Mouse (Mus musculus) intestine, embryonic 16.5 days (tissue): ENCODE data around the gene Gm49601. TPM values are rescaled to one million over a fixed set of nuclear protein-coding genes. Genes with fewer than 3 reads are reported as not detected.

Source experiments
- ATAC-seq: fragments of 200-750 bp; cut with Nextera tagmentation; 2 replicates; pipeline ENCODE4 v1.8.0; 2017; ENCODE audit warnings: moderate TSS enrichment, moderate library complexity
- H3K27ac ChIP-seq: fragments of 300-500 bp; sonication (generic); 2 replicates; pipeline ENCODE4 v1.5.1; 2014; ENCODE audit warnings: mild to moderate bottlenecking, low read length
- H3K27me3 ChIP-seq: fragments of 300-500 bp; sonication (generic); replicated peaks from 2 replicates; pipeline ENCODE4 v1.6.1; 2014; ENCODE audit warnings: low read length, control low read depth, mixed read lengths; ENCODE audit not compliant: control insufficient read depth, insufficient read depth
- H3K36me3 ChIP-seq: fragments of 300-500 bp; sonication (generic); 2 replicates; pipeline ENCODE4 v1.6.1; 2014; ENCODE audit warnings: low read length, control low read depth; ENCODE audit not compliant: control insufficient read depth, insufficient read depth
- H3K4me1 ChIP-seq: fragments of 300-500 bp; sonication (generic); 2 replicates; pipeline ENCODE4 v1.6.1; 2014; ENCODE audit warnings: low read length, control low read depth, mixed read lengths; ENCODE audit not compliant: control insufficient read depth, insufficient read depth
- H3K4me2 ChIP-seq: fragments of 300-500 bp; sonication (generic); 2 replicates; pipeline ENCODE4 v1.6.1; 2014; ENCODE audit warnings: low read depth, low read length, control low read depth
- H3K4me3 ChIP-seq: fragments of 300-500 bp; sonication (generic); 2 replicates; pipeline ENCODE4 v1.5.1; 2014; ENCODE audit warnings: mild to moderate bottlenecking, low read length
- H3K9ac ChIP-seq: fragments of 300-500 bp; sonication (generic); 2 replicates; pipeline ENCODE4 v1.6.1; 2014; ENCODE audit warnings: low read depth, low read length
- H3K9me3 ChIP-seq: fragments of 300-500 bp; sonication (generic); 2 replicates; pipeline ENCODE4 v1.6.1; 2016; ENCODE audit warnings: low read length, control low read depth; ENCODE audit not compliant: control insufficient read depth
- WGBS: fragments of 180-500 bp; shearing (Covaris S2); extraction: QIAGEN DNeasy Blood & Tissue Kit; methylation state at CpG from one replicate; pipeline ENCODE4 v1.1.7; 2014; 5-methylcytosine and 5-hydroxymethylcytosine counted together
- polyA plus RNA-seq: library from polyadenylated mRNA; unstranded; fragments of >200 nt; fragmentation: Nextera tagmentation; extraction: Ambion mirVana; gene quantifications from 2 replicates; pipeline ENCODE4 v1.2.1, GENCODE M21; 2015

Gene Gm49601
- polyA plus RNA-seq, 1 experiment from 2014 or later, result 4.1 TPM

DNA sequence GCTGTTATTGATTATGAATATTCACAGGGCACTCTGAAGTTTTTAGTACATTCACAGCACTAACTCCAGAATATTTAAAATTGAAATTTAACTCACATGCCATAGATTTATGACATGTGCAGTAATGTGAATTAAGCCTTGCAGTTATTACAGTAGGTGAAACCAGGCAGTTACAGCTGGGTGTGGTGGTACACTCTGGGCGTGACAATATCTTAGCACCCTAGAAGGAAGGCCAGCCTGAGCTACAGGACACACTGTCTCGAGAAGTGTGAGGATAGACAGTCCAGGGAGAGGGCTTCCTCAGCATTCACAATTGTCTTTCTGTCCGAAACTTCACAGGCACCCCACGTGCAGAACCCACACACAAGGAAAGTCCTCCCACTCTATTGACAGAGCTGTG, 18.3 kb upstream of the Gm49601 start:
- WGBS, result 67% methylated on average over 4 of the region's 4 CpGs

DNA sequence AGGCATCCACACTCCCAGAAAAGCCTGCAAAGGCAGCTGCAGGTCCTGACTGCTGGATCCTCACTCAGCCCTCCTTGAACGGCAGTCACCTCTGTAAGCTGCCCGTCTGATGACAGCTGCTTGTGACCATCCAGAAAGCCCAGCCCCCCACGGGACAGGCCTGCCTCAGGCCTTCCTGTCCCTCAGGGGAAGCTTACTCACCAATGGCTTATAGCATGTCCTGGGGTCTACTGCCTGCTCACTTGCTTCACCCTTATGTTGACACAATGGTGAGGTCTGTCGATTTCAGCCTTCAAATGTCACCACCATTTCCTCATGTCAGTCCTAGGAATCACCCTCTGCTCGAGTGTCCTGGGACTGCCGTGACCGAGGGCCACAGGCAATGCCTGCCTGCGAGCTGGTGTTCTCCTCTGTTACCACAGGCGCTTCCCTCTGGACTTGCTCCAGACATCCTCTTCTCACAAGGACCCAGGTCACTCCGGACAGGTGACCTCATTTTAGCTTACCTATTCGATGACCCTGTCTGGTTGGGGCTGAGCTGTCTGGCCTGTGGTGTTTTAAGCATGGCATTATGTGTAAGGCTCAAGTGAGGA, 17.3 kb upstream of the Gm49601 start:
- no peaks in the 10 kb centered on the region for H3K27me3 ChIP-seq
- H3K27ac ChIP-seq, result no peak overlapping the region
- 76% methylated on average over 11 of the region's 11 CpGs for WGBS
- no peaks in the 10 kb centered on the region for H3K36me3 ChIP-seq
- H3K4me3 ChIP-seq, result no peak overlapping the region
- no peak for ATAC-seq
- H3K9me3 ChIP-seq, result no peaks in the 10 kb centered on the region
- H3K9ac ChIP-seq, result no peak overlapping the region
- no peak overlapping the region for H3K4me2 ChIP-seq
- H3K4me1 ChIP-seq, result 0 out of 2 replicates have a peak, but pooled peaks cover 11% of the 10 kb centered on the region

More for the DNA sequence above, 18.3 kb upstream of the Gm49601 start:
- Histone ChIP-seq H3K4me1 (0 out of 2 replicates have a peak, but pooled peaks cover 11% of the 10 kb centered on the region), H3K9me3 (no peaks in the 10 kb centered on the region), H3K27ac (peak overlapping the region; percentile 40; the same call in 1 of the 2 replicates), H3K4me3 (no peak overlapping the region), H3K36me3 (no peaks in the 10 kb centered on the region), H3K9ac (peak overlapping the region; percentile 7; the same call in 1 of the 2 replicates), H3K4me2 (no peak overlapping the region), H3K27me3 (no peaks in the 10 kb centered on the region)
- ATAC-seq, result peak; percentile 67

DNA sequence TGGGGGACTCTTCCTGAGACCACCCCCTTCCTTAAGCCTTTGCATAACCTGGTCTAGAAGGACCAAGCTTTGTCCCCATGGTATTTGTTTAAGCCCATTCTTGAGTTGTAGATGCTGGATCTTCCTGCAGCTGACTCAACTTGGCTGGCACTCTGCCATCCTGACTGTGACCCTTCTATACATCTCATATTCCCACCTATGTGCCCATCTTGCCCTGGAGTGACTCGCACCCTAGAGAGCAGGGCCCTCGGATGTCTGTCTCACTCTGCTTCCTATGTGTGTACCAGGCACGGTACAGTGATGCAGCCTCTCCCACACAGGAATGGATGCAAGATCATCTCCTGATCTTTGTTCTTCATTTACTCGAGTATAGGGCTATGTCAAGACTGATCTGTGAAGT, 16.7 kb upstream of the Gm49601 start:
- Histone ChIP-seq H3K4me3 (no peak overlapping the region), H3K27ac (no peak overlapping the region), H3K4me2 (no peak overlapping the region), H3K9me3 (no peaks in the 10 kb centered on the region), H3K27me3 (no peaks in the 10 kb centered on the region), H3K9ac (no peak overlapping the region), H3K4me1 (0 out of 2 replicates have a peak, but pooled peaks cover 11% of the 10 kb centered on the region), H3K36me3 (no peaks in the 10 kb centered on the region)
- 82% methylated on average over 4 of the region's 4 CpGs for WGBS
- ATAC-seq, result no peak

DNA sequence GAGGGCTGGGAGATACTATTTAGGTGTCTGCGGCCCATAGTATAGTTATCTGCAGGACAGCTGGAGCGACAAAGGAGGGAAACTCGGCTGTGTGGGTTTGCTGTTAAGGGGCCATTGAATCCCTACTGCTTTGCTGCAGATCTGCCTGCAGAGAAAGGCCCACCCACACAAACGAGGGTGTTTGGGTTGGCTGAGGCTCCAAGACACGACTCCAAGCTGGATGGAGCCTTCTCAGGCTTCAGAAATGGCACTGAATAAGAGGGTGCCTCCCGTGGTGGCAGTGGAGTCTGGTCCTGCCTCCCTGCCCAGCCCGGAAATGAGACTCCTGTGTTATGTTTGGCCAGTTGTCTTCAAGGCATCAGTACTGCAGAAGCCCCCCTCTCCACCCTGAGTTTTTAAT, 16.1 kb upstream of the Gm49601 start:
- no peak overlapping the region for H3K4me3 ChIP-seq
- 53% methylated on average over 7 of the region's 7 CpGs for WGBS
- 0 out of 2 replicates have a peak, but pooled peaks cover 13% of the 10 kb centered on the region for H3K4me1 ChIP-seq

DNA sequence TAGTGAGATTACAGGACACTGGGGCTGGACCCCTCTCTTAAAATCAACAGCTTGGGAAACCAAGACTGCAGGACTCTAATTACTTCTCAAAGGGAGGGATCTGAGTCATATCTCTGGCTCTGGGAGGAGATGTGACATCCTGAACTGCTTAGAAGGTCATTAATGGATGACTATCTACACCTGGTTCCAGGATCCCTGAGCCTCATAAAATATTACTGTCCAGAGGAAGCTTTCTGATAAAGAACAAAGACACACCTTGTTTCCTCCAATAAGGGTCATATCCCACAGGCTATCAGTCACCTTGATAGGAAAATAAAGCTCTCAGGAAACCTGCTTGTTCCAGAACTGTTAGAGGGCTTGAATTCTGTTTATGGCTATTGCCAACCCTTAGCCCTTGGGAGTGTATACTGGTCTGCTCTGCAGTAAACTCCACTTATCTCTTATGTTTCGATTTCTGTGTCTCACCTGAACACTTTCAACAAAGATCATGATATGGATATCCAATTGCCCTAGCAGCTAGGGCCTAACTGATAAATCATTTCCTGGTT, 13.2 kb upstream of the Gm49601 start:
- H3K27ac ChIP-seq, result 0 out of 2 replicates have a peak overlapping the region, but pooled peaks have one; percentile 39
- H3K9ac ChIP-seq, result no peak overlapping the region
- no peaks in the 10 kb centered on the region for H3K9me3 ChIP-seq
- WGBS, result 58% methylated on average over 1 of the region's 1 CpGs
- H3K27me3 ChIP-seq, result no peaks in the 10 kb centered on the region
- 0 out of 2 replicates have a peak, but pooled peaks cover 2% of the 10 kb centered on the region for H3K4me1 ChIP-seq
- no peaks in the 10 kb centered on the region for H3K36me3 ChIP-seq
- ATAC-seq, result peak; percentile 94
- no peak overlapping the region for H3K4me2 ChIP-seq
- no peak overlapping the region for H3K4me3 ChIP-seq

More for the DNA sequence above, 16.1 kb upstream of the Gm49601 start:
- Histone ChIP-seq H3K9me3 (no peaks in the 10 kb centered on the region), H3K4me2 (no peak overlapping the region), H3K27ac (no peak overlapping the region), H3K27me3 (no peaks in the 10 kb centered on the region), H3K36me3 (no peaks in the 10 kb centered on the region), H3K9ac (no peak overlapping the region)
- no peak for ATAC-seq

DNA sequence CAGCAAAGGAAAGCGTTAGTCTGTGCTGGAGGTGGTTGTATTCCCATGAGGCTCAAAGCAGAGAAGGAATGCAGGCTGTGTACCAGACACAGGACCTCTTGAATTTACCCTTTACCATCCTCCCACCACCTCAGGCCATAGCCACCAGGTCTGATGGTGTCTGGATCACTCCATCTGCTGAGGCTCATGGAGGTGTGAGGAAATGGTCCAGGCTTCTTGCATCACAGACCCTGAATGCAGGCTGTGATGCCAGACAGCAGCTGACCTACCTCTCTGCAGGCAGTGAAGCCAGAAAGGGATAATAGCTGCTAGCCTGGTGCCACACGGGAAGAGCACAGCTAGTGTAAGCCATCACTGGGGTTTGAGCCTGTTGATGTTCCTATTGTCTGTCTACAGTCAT, 12.2 kb upstream of the Gm49601 start:
- no peak for ATAC-seq
- H3K4me2 ChIP-seq, result no peak overlapping the region
- no peak overlapping the region for H3K27ac ChIP-seq
- H3K27me3 ChIP-seq, result no peaks in the 10 kb centered on the region
- H3K36me3 ChIP-seq, result no peaks in the 10 kb centered on the region
- H3K9ac ChIP-seq, result no peak overlapping the region
- H3K4me3 ChIP-seq, result no peak overlapping the region
- H3K9me3 ChIP-seq, result no peaks in the 10 kb centered on the region
- 54% methylated on average over 2 of the region's 2 CpGs for WGBS
- H3K4me1 ChIP-seq, result peaks cover 3% of the 10 kb centered on the region; the same call in 1 of the 2 replicates

DNA sequence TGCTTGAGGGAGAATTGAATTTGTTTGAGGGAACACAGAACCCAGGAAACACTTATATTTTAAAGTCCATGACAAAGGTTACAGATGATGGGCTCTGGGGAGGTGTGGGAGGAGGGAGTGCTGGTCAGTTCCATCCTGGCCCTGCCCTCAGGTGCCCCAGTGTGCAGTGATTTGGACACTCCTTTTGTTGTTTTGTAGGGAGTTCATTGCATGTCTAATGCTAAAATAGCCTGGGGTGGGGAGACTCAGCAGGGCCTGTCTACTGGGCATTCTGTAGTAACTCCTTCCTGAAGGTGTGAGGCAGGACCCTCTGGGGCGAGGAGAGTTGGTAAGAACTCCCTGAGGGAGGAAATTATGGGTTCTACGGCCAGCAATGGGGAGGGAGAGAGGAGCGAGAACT, 10.6 kb upstream of the Gm49601 start:
- no peak overlapping the region for H3K4me3 ChIP-seq
- H3K4me1 ChIP-seq, result peaks cover 14% of the 10 kb centered on the region
- no peaks in the 10 kb centered on the region for H3K27me3 ChIP-seq
- no peak overlapping the region for H3K27ac ChIP-seq
- H3K36me3 ChIP-seq, result no peaks in the 10 kb centered on the region
- no peak overlapping the region for H3K9ac ChIP-seq
- ATAC-seq, result no peak
- no peak overlapping the region for H3K4me2 ChIP-seq
- 65% methylated on average over 3 of the region's 3 CpGs for WGBS
- H3K9me3 ChIP-seq, result no peaks in the 10 kb centered on the region

DNA sequence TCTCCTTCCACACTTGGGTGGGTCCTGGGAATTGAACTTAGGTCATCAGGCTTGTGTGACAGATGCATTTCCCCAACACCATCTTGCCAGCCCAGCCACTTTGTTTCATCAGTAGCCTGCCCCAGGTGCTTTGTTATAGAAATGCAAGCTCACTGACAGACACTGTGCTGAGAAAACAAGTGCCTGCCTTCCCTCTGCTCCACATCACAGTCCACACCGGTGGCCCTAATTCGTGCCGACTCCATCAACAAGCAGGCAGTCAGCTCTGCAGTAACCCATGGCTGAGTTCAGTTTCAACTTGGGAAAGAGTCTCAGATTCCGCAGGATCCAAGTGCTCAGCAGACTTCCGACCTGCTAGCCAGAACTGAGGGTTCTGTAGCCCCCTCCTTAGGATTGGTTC, 10.2 kb upstream of the Gm49601 start:
- 78% methylated on average over 5 of the region's 5 CpGs for WGBS
- Histone ChIP-seq H3K27ac (no peak overlapping the region), H3K4me2 (no peak overlapping the region), H3K4me1 (peaks cover 17% of the 10 kb centered on the region), H3K4me3 (no peak overlapping the region), H3K9me3 (no peaks in the 10 kb centered on the region), H3K27me3 (no peaks in the 10 kb centered on the region), H3K9ac (no peak overlapping the region), H3K36me3 (no peaks in the 10 kb centered on the region)
- no peak for ATAC-seq

DNA sequence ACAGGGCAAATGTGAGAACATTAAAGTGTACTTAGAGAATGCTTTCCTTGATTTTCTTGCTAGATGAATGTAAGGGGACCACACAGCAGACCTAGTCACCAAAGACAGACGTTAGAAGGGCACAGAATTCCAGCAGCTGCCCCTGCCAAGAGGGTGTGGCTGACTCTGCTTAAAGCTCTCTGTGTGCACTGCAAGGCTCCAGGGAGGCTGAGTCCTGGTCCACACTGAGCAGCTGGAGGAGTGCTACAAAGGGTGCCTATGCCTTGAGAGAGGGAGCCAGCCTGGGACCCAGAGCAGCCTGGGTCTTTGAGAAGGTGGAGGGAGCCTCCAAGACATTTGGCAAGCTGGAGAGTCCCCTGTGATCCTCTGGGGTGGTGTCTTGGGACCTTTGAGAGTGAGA, 7.1 kb upstream of the Gm49601 start:
- Histone ChIP-seq H3K4me3 (no peak overlapping the region), H3K4me1 (peaks cover 26% of the 10 kb centered on the region), H3K27me3 (no peaks in the 10 kb centered on the region), H3K9ac (no peak overlapping the region), H3K4me2 (no peak overlapping the region), H3K36me3 (no peaks in the 10 kb centered on the region), H3K27ac (no peak overlapping the region), H3K9me3 (no peaks in the 10 kb centered on the region)
- 19% methylated on average over 1 of the region's 1 CpGs for WGBS
- ATAC-seq, result no peak
